Mouse (Mus musculus) neural tube, embryonic 13.5 days (tissue): ENCODE measurements around the gene Vmn1r89. TPM values are rescaled to one million over a fixed set of nuclear protein-coding genes. Genes with fewer than 3 reads are reported as not detected.
A peak's percentile ranks its signal among the peaks of the same experiment; 100 is the strongest.

Experiments used
- ATAC-seq: fragments of 200-750 bp; cut with Nextera tagmentation; 2 replicates; pipeline ENCODE4 v1.8.0; 2017; ENCODE audit warnings: low read depth, mild to moderate bottlenecking, moderate TSS enrichment, moderate library complexity
- H3K27ac ChIP-seq: fragments of 300-500 bp; sonication (generic); replicated peaks from 2 replicates; pipeline ENCODE4 v1.5.1; 2015; ENCODE audit warnings: moderate library complexity, mild to moderate bottlenecking, inconsistent platforms
- H3K27me3 ChIP-seq: fragments of 300-500 bp; sonication (generic); 2 replicates; pipeline ENCODE4 v1.6.1; 2015; ENCODE audit warnings: mild to moderate bottlenecking, inconsistent platforms
- H3K36me3 ChIP-seq: fragments of 300-500 bp; sonication (generic); 2 replicates; pipeline ENCODE4 v1.6.1; 2015; ENCODE audit warnings: mild to moderate bottlenecking, inconsistent platforms
- H3K4me1 ChIP-seq: fragments of 300-500 bp; sonication (generic); replicated peaks from 2 replicates; pipeline ENCODE4 v1.6.1; 2015; ENCODE audit warnings: inconsistent platforms
- H3K4me2 ChIP-seq: fragments of 300-500 bp; sonication (generic); 2 replicates; pipeline ENCODE4 v1.6.1; 2015; ENCODE audit warnings: inconsistent platforms, mild to moderate bottlenecking, moderate library complexity
- H3K4me3 ChIP-seq: fragments of 300-500 bp; sonication (generic); 2 replicates; pipeline ENCODE4 v1.5.1; 2015; ENCODE audit warnings: mild to moderate bottlenecking, inconsistent platforms
- H3K9ac ChIP-seq: fragments of 300-500 bp; sonication (generic); 2 replicates; pipeline ENCODE4 v1.6.1; 2015; ENCODE audit warnings: moderate library complexity, mild to moderate bottlenecking, inconsistent platforms
- H3K9me3 ChIP-seq: fragments of 300-500 bp; sonication (generic); 2 replicates; pipeline ENCODE4 v1.6.1; 2016; ENCODE audit warnings: inconsistent platforms
- WGBS: fragments of 180-500 bp; shearing (Covaris S2); methylation state at CpG from one replicate; pipeline ENCODE4 v1.1.7; 2015; 5-methylcytosine and 5-hydroxymethylcytosine counted together
- polyA plus RNA-seq: library from polyadenylated mRNA; unstranded; fragments of >200 nt; fragmentation: Nextera tagmentation; extraction: Ambion mirVana; gene quantifications from 2 replicates; pipeline ENCODE4 v1.2.1, GENCODE M21; 2015

Vmn1r89 gene
- not detected in 2 replicates for polyA plus RNA-seq

- H3K4me2 ChIP-seq = no peak within 1 kb of the TSS
- no peaks in the 10 kb centered on the region for H3K9me3 ChIP-seq
- H3K27me3 ChIP-seq = no peaks in the 10 kb centered on the region
- ATAC-seq = no peak
- no peaks in the 10 kb centered on the region for H3K36me3 ChIP-seq
- no peaks in the 10 kb centered on the region for H3K4me1 ChIP-seq
- no peak within 1 kb of the TSS for H3K4me3 ChIP-seq
- no peak within 1 kb of the TSS for H3K9ac ChIP-seq
- no peak within 1 kb of the TSS for H3K27ac ChIP-seq
These were observed at the start of gene Vmn1r89 for GRCm38 (mm10) chr7:13212720-13213119. Gene Vmn1r89, plus strand, starts transcription at chr7:13213020.

DNA sequence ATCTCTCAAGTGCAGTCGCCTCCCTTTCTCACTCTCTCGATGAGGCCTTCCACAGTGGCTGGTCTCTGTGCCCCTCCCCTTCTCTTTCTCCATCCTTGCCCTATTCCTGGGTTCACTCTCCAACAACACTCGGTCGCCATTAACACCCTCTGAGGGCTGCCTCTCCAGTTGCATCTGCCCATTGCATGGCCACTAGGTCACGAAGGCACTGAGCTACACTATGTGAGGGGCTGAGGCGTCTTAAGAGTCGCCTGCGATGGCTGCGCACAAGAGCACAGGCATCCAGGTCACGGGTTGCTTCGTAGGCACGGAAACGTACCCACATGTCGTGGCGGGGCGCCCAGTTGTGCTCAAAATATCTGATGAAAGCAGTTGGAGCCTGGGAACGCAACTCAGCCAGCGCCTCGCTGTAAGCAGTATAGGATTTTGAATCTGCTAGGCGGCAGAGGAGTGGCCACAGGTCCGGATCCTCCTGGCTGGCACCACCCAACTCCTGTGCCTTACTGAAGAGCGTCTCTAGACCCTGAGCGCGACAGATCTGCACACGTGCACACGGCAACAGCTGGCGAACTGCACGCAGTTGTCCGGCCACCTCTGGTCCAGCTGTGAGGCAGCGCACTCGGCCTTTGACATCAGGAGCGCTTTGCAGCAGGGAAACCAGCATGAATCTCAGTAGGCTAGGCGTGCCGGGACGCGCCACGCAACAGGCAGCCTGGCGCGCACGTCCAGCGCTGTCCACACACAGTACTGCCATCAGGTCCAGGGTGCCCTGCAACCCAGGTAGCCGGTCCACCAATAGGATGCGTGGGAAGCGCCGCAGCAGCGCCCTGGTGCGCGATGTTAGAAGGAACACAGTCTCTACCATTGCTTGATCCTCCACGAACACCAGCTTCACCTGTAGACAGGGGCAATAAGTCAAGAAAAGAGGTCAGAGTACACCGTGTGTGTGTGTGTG, 48.2 kb downstream of the Vmn1r89 start:
- H3K9ac ChIP-seq = no peak overlapping the region
- 60% methylated on average over 50 of the region's 50 CpGs for WGBS
- H3K4me3 ChIP-seq = no peak overlapping the region
- no peaks in the 10 kb centered on the region for H3K9me3 ChIP-seq
- no peaks in the 10 kb centered on the region for H3K27me3 ChIP-seq
- no peak overlapping the region for H3K4me2 ChIP-seq
- no peaks in the 10 kb centered on the region; the same call in 1 of the 2 replicates for H3K4me1 ChIP-seq
- peaks cover 16% of the 10 kb centered on the region for H3K36me3 ChIP-seq
- no peak for ATAC-seq
- H3K27ac ChIP-seq = no peak overlapping the region

DNA sequence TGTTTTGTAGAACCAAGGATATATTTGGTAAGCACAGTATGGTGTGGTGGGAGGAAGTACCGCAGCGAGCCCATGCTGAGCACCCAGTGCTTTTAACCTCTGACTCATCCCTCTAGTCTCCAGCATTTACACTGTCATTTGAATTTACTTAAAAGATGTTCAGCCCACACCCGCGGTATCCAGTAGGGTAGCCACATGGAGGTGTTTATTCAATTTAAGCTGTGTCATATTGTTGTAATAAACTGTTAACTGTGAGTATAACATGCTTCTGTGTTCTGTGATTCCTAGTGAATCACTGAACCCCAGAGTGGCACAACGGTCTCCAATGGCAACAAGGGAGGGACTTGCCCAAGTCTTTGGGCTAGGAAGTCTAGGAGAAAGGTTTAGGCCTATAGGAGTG, 51.0 kb downstream of the Vmn1r89 start:
- WGBS = 77% methylated on average over 5 of the region's 5 CpGs
- no peaks in the 10 kb centered on the region for H3K27me3 ChIP-seq
- ATAC-seq = peak; percentile 28; the same call in 1 of the 2 replicates

DNA sequence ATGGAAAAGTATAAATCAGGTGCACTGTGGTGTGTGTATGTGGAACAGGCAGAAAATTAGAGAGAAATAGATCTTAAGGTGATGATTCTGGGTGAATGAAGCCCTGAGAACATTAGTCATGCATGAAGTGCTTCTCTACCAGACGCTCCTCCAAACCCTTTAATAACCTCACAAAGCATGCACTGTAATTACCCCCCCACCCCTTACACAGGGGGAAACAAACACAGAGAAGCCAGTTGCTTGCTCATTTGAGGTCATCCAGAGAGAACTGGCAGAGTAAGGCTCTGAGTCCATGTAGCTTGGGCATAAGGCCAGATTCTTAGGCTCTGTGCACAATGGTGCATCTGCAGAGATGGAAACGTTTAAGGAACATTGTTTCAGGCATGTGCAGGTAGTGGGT, 51.6 kb downstream of the Vmn1r89 start:
- H3K9ac ChIP-seq = no peak overlapping the region
- peak; percentile 41; the same call in 1 of the 2 replicates for ATAC-seq
- H3K27me3 ChIP-seq = no peaks in the 10 kb centered on the region
- H3K4me3 ChIP-seq = no peak overlapping the region
- no peaks in the 10 kb centered on the region; the same call in 1 of the 2 replicates for H3K4me1 ChIP-seq
- peaks cover 24% of the 10 kb centered on the region for H3K36me3 ChIP-seq
- 50% methylated on average over 2 of the region's 2 CpGs for WGBS
- no peaks in the 10 kb centered on the region for H3K9me3 ChIP-seq
- H3K4me2 ChIP-seq = no peak overlapping the region
- H3K27ac ChIP-seq = no peak overlapping the region

More for the DNA sequence above, 51.0 kb downstream of the Vmn1r89 start:
- H3K4me2 ChIP-seq = no peak overlapping the region
- H3K4me1 ChIP-seq = no peaks in the 10 kb centered on the region; the same call in 1 of the 2 replicates
- H3K36me3 ChIP-seq = peaks cover 19% of the 10 kb centered on the region
- H3K4me3 ChIP-seq = no peak overlapping the region
- H3K9ac ChIP-seq = no peak overlapping the region
- no peaks in the 10 kb centered on the region for H3K9me3 ChIP-seq
- H3K27ac ChIP-seq = no peak overlapping the region

DNA sequence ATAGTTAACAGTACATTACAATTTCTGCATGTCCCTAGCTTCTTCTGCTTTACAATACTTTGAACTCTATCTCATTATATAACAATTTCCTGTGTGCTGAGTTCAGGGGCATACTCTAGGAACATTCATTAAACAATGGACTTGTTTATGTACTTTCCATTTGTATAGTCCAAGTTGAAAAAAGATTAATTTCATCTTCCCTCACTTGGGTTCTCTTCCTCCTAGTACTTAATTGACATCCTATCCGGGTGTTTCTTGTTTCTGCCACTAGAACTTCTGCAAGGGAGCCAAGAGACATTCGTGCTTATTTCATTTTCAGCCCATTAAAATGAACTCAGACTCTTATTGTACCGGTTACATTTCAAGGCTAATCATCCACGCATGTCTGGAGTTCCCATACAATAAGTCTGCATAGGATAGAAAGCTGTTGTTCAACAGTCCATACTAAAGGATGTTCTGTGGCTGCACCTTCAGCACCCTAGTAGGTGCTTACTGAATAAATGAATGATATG, 56.0 kb downstream of the Vmn1r89 start:
- H3K9me3 ChIP-seq = no peaks in the 10 kb centered on the region
- no peak overlapping the region for H3K27ac ChIP-seq
- no peak overlapping the region for H3K4me3 ChIP-seq
- WGBS = 85% methylated on average over 4 of the region's 4 CpGs
- H3K27me3 ChIP-seq = no peaks in the 10 kb centered on the region
- H3K9ac ChIP-seq = no peak overlapping the region
- H3K36me3 ChIP-seq = peaks cover 18% of the 10 kb centered on the region
- H3K4me1 ChIP-seq = no peaks in the 10 kb centered on the region; the same call in 1 of the 2 replicates
- no peak for ATAC-seq
- H3K4me2 ChIP-seq = no peak overlapping the region

GRCm38 (mm10) chr7:13269394-13269793, 56.6 kb downstream of the Vmn1r89 start:
- 79% methylated on average over 11 of the region's 11 CpGs for WGBS
- Histone ChIP-seq H3K9me3 (no peaks in the 10 kb centered on the region), H3K36me3 (peaks cover 21% of the 10 kb centered on the region), H3K9ac (no peak overlapping the region), H3K27me3 (no peaks in the 10 kb centered on the region), H3K4me2 (no peak overlapping the region), H3K4me1 (no peaks in the 10 kb centered on the region; the same call in 1 of the 2 replicates), H3K4me3 (no peak overlapping the region), H3K27ac (no peak overlapping the region)
- ATAC-seq = no peak

Other genes with a start within 250 kb of the Vmn1r89 start
- 11.8 and 14.3 TPM in 2 replicates for gene Zfp324, start 247.2 kb upstream of the Vmn1r89 start, polyA plus RNA-seq
- 12.0 and 12.4 TPM in 2 replicates for gene Zfp446, start 235.2 kb upstream of the Vmn1r89 start, polyA plus RNA-seq
- 0.21 and 0.32 TPM in 2 replicates for gene Slc27a5, start 214.8 kb upstream of the Vmn1r89 start, polyA plus RNA-seq
- gene Trim28, start 213.9 kb upstream of the Vmn1r89 start, polyA plus RNA-seq = 223 and 229 TPM in 2 replicates
- 36.2 and 37.8 TPM in 2 replicates for gene Zbtb45, start 203.0 kb upstream of the Vmn1r89 start, polyA plus RNA-seq
- 170 and 189 TPM in 2 replicates for gene Chmp2a, start 178.2 kb upstream of the Vmn1r89 start, polyA plus RNA-seq
- 149 and 152 TPM in 2 replicates for gene Ube2m, start 174.7 kb upstream of the Vmn1r89 start, polyA plus RNA-seq
- 5.6 and 6.0 TPM in 2 replicates for gene Mzf1, start 158.3 kb upstream of the Vmn1r89 start, polyA plus RNA-seq
- 0.04 TPM in 1 of 2 replicates, not detected in the other for gene Vmn1r85, start 117.8 kb upstream of the Vmn1r89 start, polyA plus RNA-seq
- not detected in 2 replicates for gene Vmn1r86, start 93.1 kb upstream of the Vmn1r89 start, polyA plus RNA-seq
- gene Vmn1r87, start 72.9 kb upstream of the Vmn1r89 start, polyA plus RNA-seq = not detected in 2 replicates
- gene Vmn1r88, start 53.5 kb upstream of the Vmn1r89 start, polyA plus RNA-seq = not detected in 2 replicates
- 31.7 and 37.7 TPM in 2 replicates for gene Lig1, start 64.3 kb downstream of the Vmn1r89 start, polyA plus RNA-seq
- gene Zswim9, start 65.7 kb downstream of the Vmn1r89 start, polyA plus RNA-seq = 11.7 and 20.4 TPM in 2 replicates
- 0.47 and 0.99 TPM in 2 replicates for gene Pla2g4c, start 111.6 kb downstream of the Vmn1r89 start, polyA plus RNA-seq
- 0.11 TPM in 1 of 2 replicates, not detected in the other for gene Cabp5, start 185.1 kb downstream of the Vmn1r89 start, polyA plus RNA-seq
- not detected in 2 replicates for gene Bsph1, start 237.8 kb downstream of the Vmn1r89 start, polyA plus RNA-seq